8 mouse cellular contexts compared by ENCODE assay signal in genomic region chr2:102118988-102119460, GRCm38 (mm10).
DNase-seq lines count a peak whose midpoint lies in the region; ATAC-seq and TF ChIP-seq lines count a peak whose summit lies in the region.

No protein-coding gene starts in this region.

- H3K27ac ChIP-seq in embryonic facial prominence, embryonic 15.5 days (replicated peaks), result peak overlapping the region; percentile 73
- H3K27ac ChIP-seq in thymus, adult 2 months (ENCODE audit: control insufficient read depth, insufficient read depth, low read length), result peak overlapping the region; percentile 63

- H3K36me3 ChIP-seq in embryonic facial prominence, embryonic 15.5 days, result no peaks in the 10 kb centered on the region
- H3K36me3 ChIP-seq in thymus, adult 2 months (ENCODE audit: control insufficient read depth, insufficient read depth, low read length), result no peaks in the 10 kb centered on the region

- TF ChIP-seq POLR2A in thymus, adult 2 months (IDR thresholded peaks at IDR 0.05; ENCODE audit: control insufficient read depth, extremely low read depth, insufficient read depth, low read length, poor library complexity), result no peak

- H3K4me3 ChIP-seq in embryonic facial prominence, embryonic 15.5 days (replicated peaks), result no peak overlapping the region
- H3K4me3 ChIP-seq in thymus, adult 2 months (ENCODE audit: control insufficient read depth, insufficient read depth, low read length), result no peak overlapping the region

- intact Hi-C loops in heart, postnatal 25 days (cut with DNase I), result no loop called here

- no peak for TF ChIP-seq CTCF in thymus, adult 2 months (IDR thresholded peaks at IDR 0.05; ENCODE audit: borderline replicate concordance, control insufficient read depth, extremely low read depth, insufficient read depth, low read length, poor library complexity)

- H3K4me2 ChIP-seq in embryonic facial prominence, embryonic 15.5 days (replicated peaks), result peak overlapping the region; percentile 35

- DNase-seq in lung, postnatal 10 days, result peak; percentile 55
- no peak for DNase-seq in lung, postnatal 25 days (ENCODE audit: low spot score)
- peak; percentile 20 for DNase-seq in heart, postnatal 25 days (ENCODE audit: low spot score)
- DNase-seq in thymus, adult 2 months, result peak; percentile 30
- DNase-seq in layer of hippocampus, postnatal 36 days, result no peak
- DNase-seq in MN1 (ENCODE audit: low spot score) (no peak), liver (no peak)

- no peak overlapping the region for H3K9ac ChIP-seq in embryonic facial prominence, embryonic 15.5 days

- H3K4me1 ChIP-seq in embryonic facial prominence, embryonic 15.5 days, result peaks cover 79% of the 10 kb centered on the region
- H3K4me1 ChIP-seq in thymus, adult 2 months (replicated peaks; ENCODE audit: control insufficient read depth, insufficient read depth, low read length), result peaks cover 70% of the 10 kb centered on the region

- peak; percentile 59; the same call in 1 of the 2 replicates for ATAC-seq in embryonic facial prominence, embryonic 15.5 days (ENCODE audit: insufficient number of reproducible peaks, low FRiP score, low TSS enrichment, low read depth)

- 13% methylated on average over 15 of the region's 15 CpGs for WGBS in embryonic facial prominence, embryonic 15.5 days
- 54% methylated on average over 15 of the region's 15 CpGs for WGBS in thymus, adult 2 months

- H3K9me3 ChIP-seq in embryonic facial prominence, embryonic 15.5 days (replicated peaks), result no peaks in the 10 kb centered on the region

- H3K27me3 ChIP-seq in embryonic facial prominence, embryonic 15.5 days, result no peaks in the 10 kb centered on the region
- no peaks in the 10 kb centered on the region for H3K27me3 ChIP-seq in thymus, adult 2 months (ENCODE audit: control insufficient read depth, insufficient read depth, low read length)

Comparison
In these comparisons a context has a peak if more than half of its experiments do, and no peak if none do; other contexts are left out.
1. DNase-seq: peak in lung, postnatal 10 days (single experiment), heart, postnatal 25 days (single experiment) and thymus, adult 2 months (single experiment); none in lung, postnatal 25 days (single experiment), layer of hippocampus, postnatal 36 days (0 of 2), MN1 (single experiment) and liver (single experiment).